Mouse (Mus musculus) neutrophil, adult 65 days (primary cell): ENCODE results near the gene Cdk19. TPM values are rescaled to one million over a fixed set of nuclear protein-coding genes. Genes with fewer than 3 reads are reported as not detected.

Experiments used
- total RNA-seq: library from RNA; stranded (reverse); gene quantifications from 2 replicates; pipeline ENCODE4 v1.2.4, GENCODE M21; 2023

Gene Cdk19
- 32.1 and 34.0 TPM in 2 replicates for total RNA-seq

DNA sequence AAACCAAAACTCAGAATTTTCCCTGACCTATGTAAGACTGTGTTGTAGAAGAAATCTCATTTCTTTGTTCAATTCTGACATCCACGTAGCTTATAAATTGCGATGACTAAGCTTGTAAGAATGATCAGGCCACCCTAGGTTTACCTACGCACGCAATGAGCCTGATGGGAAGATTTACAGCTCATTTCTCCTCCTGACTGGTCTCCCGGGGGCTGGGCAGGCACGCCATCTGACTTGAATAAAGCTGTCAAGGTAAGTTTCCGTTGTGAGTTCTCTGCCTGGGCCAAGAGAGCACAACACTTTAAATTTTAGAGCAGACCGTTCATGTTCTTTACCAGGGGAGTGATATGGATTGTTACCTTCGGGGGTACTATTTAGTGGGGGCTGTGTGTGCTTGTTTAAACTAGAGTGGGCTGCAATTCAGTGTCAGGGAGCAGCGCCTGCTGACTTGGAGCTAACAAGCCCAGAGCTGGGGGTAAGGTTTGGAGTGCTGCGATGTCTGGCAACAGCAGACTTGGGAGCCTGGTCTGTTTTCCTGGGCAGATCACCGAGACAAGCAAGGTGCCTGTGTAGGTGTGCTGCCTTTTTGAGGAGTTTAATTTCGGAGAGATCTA lies at the start of gene Cdk19:
TSS of gene Cdk19 (plus strand) at position 214 of the 614 bp plus-strand sequence.

DNA sequence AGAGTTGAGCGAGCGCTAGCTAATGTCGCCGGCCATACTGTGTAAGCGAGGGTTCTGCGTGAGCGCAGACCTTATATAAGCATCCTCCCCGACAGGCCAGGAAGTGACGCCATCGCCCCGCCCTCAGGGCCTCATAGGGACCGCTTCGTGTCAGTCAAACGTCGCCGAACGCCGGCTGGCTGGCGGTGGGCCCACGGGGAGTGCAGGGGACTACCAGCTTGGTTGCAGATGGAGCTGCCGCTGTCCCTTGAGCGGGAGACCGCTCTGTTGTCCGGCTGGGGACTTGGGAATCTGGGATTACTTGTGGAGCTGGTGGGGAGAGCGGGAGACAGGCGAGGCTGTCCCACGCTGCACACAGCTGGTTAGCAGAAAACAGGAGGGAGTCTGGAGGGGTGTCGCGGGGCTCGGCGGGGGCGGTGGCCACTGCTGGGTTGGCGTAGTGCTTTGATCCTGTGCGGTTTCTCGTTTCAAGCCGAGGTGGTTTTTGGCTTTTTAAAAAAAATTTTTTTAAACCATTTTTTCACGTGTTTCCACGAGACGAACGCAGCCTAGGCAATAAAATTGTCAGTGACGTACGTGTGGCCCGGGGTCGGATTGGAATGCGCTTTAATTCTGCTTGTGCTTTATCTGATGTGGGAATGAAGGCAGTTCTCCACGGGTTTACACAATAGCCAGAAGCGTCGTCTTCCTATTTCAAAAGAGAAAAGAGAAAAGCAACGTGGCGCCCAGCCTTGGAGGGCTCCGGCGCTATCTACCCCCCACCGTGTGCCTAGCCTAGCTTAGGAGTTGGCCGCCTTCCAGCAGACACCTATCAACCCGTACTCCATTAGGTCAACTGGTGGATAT lies 37.0 kb upstream of the Cdk19 start, which contains the start of gene Amd1:
TSS of gene Amd1 (minus strand) at position 47 of the 846 bp plus-strand sequence.

Other genes starting within 250 kb of the Cdk19 start
- gene Slc16a10, start 197.3 kb upstream of the Cdk19 start, total RNA-seq, result 13.6 and 17.1 TPM in 2 replicates
- 5.0 and 6.6 TPM in 2 replicates for gene Rpf2, start 92.5 kb upstream of the Cdk19 start, total RNA-seq
- gene Gtf3c6, start 81.5 kb upstream of the Cdk19 start, total RNA-seq, result 7.7 and 10.2 TPM in 2 replicates
- 19.6 and 28.7 TPM in 2 replicates for gene Amd1, start 37.4 kb upstream of the Cdk19 start, total RNA-seq
- gene Slc22a16, start 230.8 kb downstream of the Cdk19 start, total RNA-seq, result not detected in 2 replicates